Mouse (Mus musculus) liver, adult 10 weeks (tissue): Measurements from ENCODE around the gene Rbp1. TPM values are rescaled to one million over a fixed set of nuclear protein-coding genes. Genes with fewer than 3 reads are reported as not detected.

Source experiments
- polyA plus RNA-seq: library from polyadenylated mRNA; stranded (reverse); fragments of 350-450 nt; fragmentation: Illumina TruSeq; extraction: RNeasy Lipid Tissue Mini Kit (QIAGEN cat#74804); gene quantifications from one replicate; pipeline ENCODE4 v1.2.3, GENCODE M21; 2014; ENCODE audit warnings: low read depth, low replicate concordance

The Rbp1 gene
- polyA plus RNA-seq = 1.2 TPM

GRCm38 (mm10) chr9:98422656-98423055 lies at the start of gene Rbp1:
Gene Rbp1 (plus strand): TSS chr9:98422961.

GRCm38 (mm10) chr9:98485815-98486214 lies 63.1 kb downstream of the Rbp1 start, which contains the start of gene Rbp2:
Gene Rbp2 (plus strand): TSS chr9:98486115.

Other genes with a start within 250 kb of the Rbp1 start
- 3.5 TPM for gene Nmnat3, start 135.5 kb upstream of the Rbp1 start, polyA plus RNA-seq
- gene Rbp2, start 63.2 kb downstream of the Rbp1 start, polyA plus RNA-seq = not detected
- 163 TPM for gene Copb2, start 140.8 kb downstream of the Rbp1 start, polyA plus RNA-seq
- 56.8 TPM for gene Mrps22, start 178.7 kb downstream of the Rbp1 start, polyA plus RNA-seq